Mouse (Mus musculus) C2C12 (cell line): ENCODE results near the gene Acoxl. TPM values are rescaled to one million over a fixed set of nuclear protein-coding genes. Genes with fewer than 3 reads are reported as not detected.

Experiments
- H3K27me3 ChIP-seq: one replicate; pipeline ENCODE4 v1.6.1; 2011; ENCODE audit not compliant: control insufficient read depth, insufficient read depth, insufficient read length
- H3K36me3 ChIP-seq: one replicate; pipeline ENCODE4 v1.6.1; 2011; ENCODE audit not compliant: control insufficient read depth, insufficient read depth
- H3K4me3 ChIP-seq: one replicate; pipeline ENCODE4 v1.5.1; 2011; ENCODE audit warnings: mild to moderate bottlenecking, control low read depth; ENCODE audit not compliant: poor library complexity, insufficient read depth, severe bottlenecking
- H3K79me2 ChIP-seq: one replicate; pipeline ENCODE4 v1.6.1; 2011; ENCODE audit not compliant: control insufficient read depth, insufficient read depth
- H3K79me3 ChIP-seq: one replicate; pipeline ENCODE4 v1.6.1; 2011; ENCODE audit warnings: low read depth, control low read depth
- H3ac ChIP-seq: one replicate; pipeline ENCODE3; 2011; ENCODE audit warnings: low read depth; ENCODE audit not compliant: control insufficient read depth, insufficient read length
- CEBPB ChIP-seq: IDR thresholded peaks from one replicate; pipeline ENCODE4 v1.6.1; 2011; ENCODE audit warnings: low read depth, mild to moderate bottlenecking, control low read depth, moderate library complexity
- CTCF ChIP-seq: IDR thresholded peaks from one replicate; pipeline ENCODE4 v1.5.1; 2011; ENCODE audit not compliant: control insufficient read depth, insufficient read depth, insufficient read length
- FOSL1 ChIP-seq: IDR thresholded peaks from one replicate; pipeline ENCODE4 v1.8.0; 2011; ENCODE audit warnings: mild to moderate bottlenecking, low read length; ENCODE audit not compliant: poor library complexity, insufficient read depth, severe bottlenecking
- MAX ChIP-seq: IDR thresholded peaks from one replicate; pipeline ENCODE4 v1.6.1; 2011; ENCODE audit warnings: mild to moderate bottlenecking, control low read depth
- MYOD1 ChIP-seq: IDR thresholded peaks from one replicate; pipeline ENCODE4 v1.6.1; 2011; ENCODE audit warnings: low read depth; ENCODE audit not compliant: control insufficient read depth, insufficient read length
- MYOG ChIP-seq: IDR thresholded peaks from one replicate; pipeline ENCODE4 v1.6.1; 2011; ENCODE audit not compliant: control insufficient read depth, insufficient read length; ENCODE audit errors: extremely low read depth
- USF1 ChIP-seq: IDR thresholded peaks from one replicate; pipeline ENCODE4 v1.6.1; 2011; ENCODE audit warnings: low read depth, mild to moderate bottlenecking, control low read depth, moderate library complexity
- polyA plus RNA-seq: library from polyadenylated mRNA; unstranded; fragments of >200 nt; fragmentation: generic; extraction: Trizol; gene quantifications from one replicate; pipeline ENCODE4 v1.2.1, GENCODE M21; 2012; ENCODE audit warnings: missing spikeins

The Acoxl gene
- polyA plus RNA-seq, 1 experiment, result not detected

DNA sequence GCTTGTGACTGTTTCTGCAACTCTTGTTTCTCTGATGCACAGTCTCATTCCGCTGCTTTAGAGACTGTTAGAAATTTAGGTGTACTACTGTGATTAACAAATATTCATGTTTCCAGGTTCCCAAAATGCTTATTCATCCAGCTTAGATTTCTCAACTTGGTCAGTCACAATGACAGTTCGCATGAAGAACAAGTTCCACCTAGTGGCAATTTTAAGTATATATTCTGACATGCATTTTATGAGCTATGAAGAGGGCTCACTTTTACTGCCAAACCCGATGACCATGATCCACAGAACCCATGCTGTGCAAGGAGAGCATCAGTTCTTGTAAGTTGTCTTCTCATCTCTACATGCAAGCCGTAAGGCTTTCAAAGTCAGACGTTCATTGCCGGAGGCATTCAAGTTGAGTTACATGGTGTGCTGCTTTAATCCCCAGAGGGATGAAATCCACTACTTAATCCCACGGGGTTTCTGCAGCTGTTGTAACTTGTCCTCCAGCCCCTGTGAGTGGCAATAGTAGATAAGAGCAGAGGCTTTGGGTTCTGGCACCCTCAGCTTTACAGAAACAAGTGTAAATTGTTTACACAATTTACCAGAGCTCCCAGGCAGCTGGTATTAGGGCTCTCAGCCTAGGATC is 6.8 kb downstream of the Acoxl start:
- Histone ChIP-seq H3K79me2 (no peaks in the 10 kb centered on the region), H3K79me3 (no peaks in the 10 kb centered on the region), H3K36me3 (no peaks in the 10 kb centered on the region), H3K4me3 (no peak overlapping the region), H3ac (no peak overlapping the region), H3K27me3 (peaks cover 5% of the 10 kb centered on the region)
- TF ChIP-seq CEBPB (peak; percentile 47), USF1 (no peak), MYOD1 (peak; percentile 93)

DNA sequence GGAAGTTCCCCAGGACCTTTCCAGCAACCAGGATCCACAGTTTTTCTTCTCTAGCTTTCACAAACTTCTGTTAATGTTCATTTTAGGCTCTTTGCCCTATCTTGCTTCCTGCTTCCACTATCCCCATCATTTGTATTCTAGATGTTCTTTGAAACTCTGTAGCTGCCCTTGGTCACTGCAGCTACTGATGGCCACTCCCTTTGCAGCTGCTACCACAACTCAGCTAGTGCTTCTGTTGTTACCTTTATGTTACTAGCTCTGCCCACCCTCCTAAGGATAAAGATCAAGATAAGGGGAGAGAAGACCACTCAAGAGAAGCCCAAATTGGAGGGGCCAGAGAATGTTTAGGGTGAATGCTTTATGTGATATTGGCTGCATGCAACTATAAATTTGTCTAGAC is 7.3 kb downstream of the Acoxl start:
- TF ChIP-seq MYOG (no peak), MAX (no peak), CEBPB (no peak), MYOD1 (no peak), USF1 (no peak), CTCF (no peak), FOSL1 (no peak)
- Histone ChIP-seq H3K4me3 (no peak overlapping the region), H3K36me3 (no peaks in the 10 kb centered on the region), H3K79me3 (no peaks in the 10 kb centered on the region), H3ac (no peak overlapping the region), H3K27me3 (peaks cover 1% of the 10 kb centered on the region), H3K79me2 (no peaks in the 10 kb centered on the region)

DNA sequence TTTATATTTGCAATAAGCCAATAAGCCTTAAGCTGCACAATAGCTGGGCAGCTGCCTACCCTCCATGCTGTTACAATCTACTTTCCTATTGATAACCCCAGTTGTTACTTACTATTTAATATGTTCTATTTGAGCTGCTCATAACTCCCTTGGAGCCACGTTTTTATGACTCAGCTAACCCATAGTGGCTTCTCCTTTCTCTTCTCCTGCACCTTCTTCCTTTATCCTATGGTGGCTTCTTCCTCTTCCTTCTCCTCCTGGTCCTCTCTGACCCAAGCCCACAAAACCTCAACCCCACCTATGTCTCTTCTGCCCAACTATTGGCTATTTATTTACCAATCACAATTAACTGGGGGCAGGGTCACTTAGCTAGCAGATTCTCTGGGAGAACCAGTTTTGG is 7.9 kb downstream of the Acoxl start:
- TF ChIP-seq FOSL1 (no peak), MYOD1 (no peak), CTCF (no peak), MYOG (no peak), USF1 (no peak), CEBPB (no peak), MAX (no peak)
- no peaks in the 10 kb centered on the region for H3K79me3 ChIP-seq
- no peaks in the 10 kb centered on the region for H3K27me3 ChIP-seq
- H3K79me2 ChIP-seq, result no peaks in the 10 kb centered on the region
- H3K36me3 ChIP-seq, result no peaks in the 10 kb centered on the region
- H3K4me3 ChIP-seq, result no peak overlapping the region
- H3ac ChIP-seq, result no peak overlapping the region

DNA sequence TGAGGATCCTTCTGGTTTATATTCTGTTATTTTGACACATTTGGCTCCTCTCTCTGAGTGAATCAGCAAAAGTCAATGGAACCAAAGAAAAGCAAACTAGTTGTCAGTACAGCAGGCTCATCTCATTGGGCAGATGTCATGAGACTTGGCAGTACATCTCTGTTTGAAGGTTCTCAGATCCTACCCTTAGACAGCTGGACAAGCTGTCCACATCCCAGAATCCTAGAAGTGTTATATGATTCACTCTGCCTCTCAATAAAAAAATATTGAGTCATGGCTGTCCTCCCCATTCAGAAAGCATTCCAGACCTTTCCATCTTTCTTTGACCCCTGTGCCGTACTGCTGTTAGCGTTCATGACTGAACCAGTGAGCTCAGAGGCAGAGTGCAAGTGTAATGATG is 11.7 kb downstream of the Acoxl start:
- H3K79me3 ChIP-seq, result no peaks in the 10 kb centered on the region
- no peaks in the 10 kb centered on the region for H3K36me3 ChIP-seq
- H3ac ChIP-seq, result no peak overlapping the region

DNA sequence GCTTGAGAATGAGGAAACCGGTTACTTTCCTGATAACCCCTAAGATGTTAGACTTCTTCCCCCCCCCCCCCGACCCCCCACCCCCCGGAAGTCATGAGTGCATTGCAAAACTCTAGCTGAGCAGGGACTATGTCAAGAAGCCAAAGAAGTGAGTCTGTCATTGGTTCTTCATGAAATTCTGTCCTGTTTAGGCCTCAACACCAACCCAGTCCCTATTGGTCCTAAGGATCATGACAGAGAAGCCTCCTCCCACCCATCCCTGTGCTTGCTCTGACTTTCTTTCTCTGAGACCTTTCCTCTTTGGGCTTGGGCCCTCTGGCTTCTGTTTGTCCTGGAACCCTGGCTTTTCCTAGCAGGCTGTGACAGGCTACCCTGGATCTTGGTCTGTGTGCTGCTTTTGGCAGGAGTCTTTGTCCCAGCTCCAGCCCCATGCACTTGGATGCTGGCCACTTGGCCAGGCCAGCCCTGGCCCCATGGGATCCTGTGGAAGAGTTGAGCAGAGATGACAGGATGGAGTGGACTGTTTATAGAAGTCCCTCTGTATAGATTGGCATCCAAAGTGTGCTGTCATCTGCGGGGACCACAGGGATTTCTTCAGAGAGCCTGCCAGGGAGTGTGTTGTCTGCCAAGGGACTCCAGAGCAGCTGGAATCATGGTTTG is 15.8 kb downstream of the Acoxl start:
- no peak overlapping the region for H3K4me3 ChIP-seq
- H3K36me3 ChIP-seq, result no peaks in the 10 kb centered on the region
- no peaks in the 10 kb centered on the region for H3K79me3 ChIP-seq
- no peaks in the 10 kb centered on the region for H3K79me2 ChIP-seq
- TF ChIP-seq FOSL1, result no peak
- TF ChIP-seq CEBPB, result no peak
- no peak for TF ChIP-seq MYOG
- TF ChIP-seq CTCF, result no peak
- TF ChIP-seq MYOD1, result no peak
- TF ChIP-seq MAX, result no peak
- TF ChIP-seq USF1, result no peak
- H3ac ChIP-seq, result no peak overlapping the region
- H3K27me3 ChIP-seq, result no peaks in the 10 kb centered on the region

More for the DNA sequence above, 11.7 kb downstream of the Acoxl start:
- H3K4me3 ChIP-seq, result no peak overlapping the region
- H3K27me3 ChIP-seq, result no peaks in the 10 kb centered on the region
- TF ChIP-seq MYOG, result no peak
- TF ChIP-seq CEBPB, result no peak
- TF ChIP-seq MYOD1, result peak; percentile 45
- no peaks in the 10 kb centered on the region for H3K79me2 ChIP-seq

DNA sequence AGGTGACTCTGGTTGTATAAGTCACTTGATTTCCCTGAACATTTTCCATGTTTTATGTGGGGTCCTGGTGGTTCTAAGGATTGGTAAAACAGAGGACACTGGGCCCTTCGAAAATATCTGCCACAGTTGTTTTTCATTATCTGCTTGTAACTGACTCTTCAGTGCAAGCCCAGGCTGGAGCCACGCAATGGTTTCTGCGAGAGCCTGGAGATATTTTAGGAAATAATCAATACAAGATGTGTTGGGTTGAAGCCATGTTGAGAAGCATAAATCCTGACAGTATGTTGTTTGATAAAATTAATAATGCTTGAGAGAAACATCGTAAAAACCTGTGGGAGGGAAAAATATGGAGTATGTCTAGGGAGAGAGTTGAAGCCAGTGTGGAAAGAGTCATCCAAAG is 25.7 kb downstream of the Acoxl start:
- no peaks in the 10 kb centered on the region for H3K79me3 ChIP-seq
- H3K27me3 ChIP-seq, result no peaks in the 10 kb centered on the region
- H3K79me2 ChIP-seq, result no peaks in the 10 kb centered on the region
- H3K4me3 ChIP-seq, result no peak overlapping the region
- TF ChIP-seq MYOG (no peak), MAX (no peak), CEBPB (no peak), MYOD1 (no peak), CTCF (no peak), FOSL1 (no peak), USF1 (no peak)
- H3ac ChIP-seq, result no peak overlapping the region
- no peaks in the 10 kb centered on the region for H3K36me3 ChIP-seq
